Mouse (Mus musculus) Patski (cell line): ENCODE measurements at regions not wholly inside any gene's neighbourhood (a gene's known extent, or its start where the extent isn't known, plus 50 kb on each side); places are given as distances from the start of the nearest gene placed in this dataset.

ENCODE experiments used
- ATAC-seq: fragments of 100-300 bp; one replicate; pipeline ENCODE4 v1.8.0; 2021
- CTCF ChIA-PET: fragments of 350-600 bp; sonication (Branson Sonifier 250); formaldehyde crosslinking; loops from one replicate; lab custom pipeline; 2022; ENCODE audit warnings: inconsistent platforms; lab: Charles Lee
- POLR2A ChIA-PET: fragments of 350-600 bp; sonication (Branson Sonifier 250); formaldehyde crosslinking; loops from one replicate; lab custom pipeline; 2022; ENCODE audit warnings: antibody characterized with exemption, inconsistent platforms; lab: Charles Lee
- DNase-seq: peaks from one replicate; pipeline ENCODE4 v3.0.0-alpha.2; 2011; ENCODE audit warnings: low read depth, low spot score
- H3K27me3 ChIP-seq: fragments of 371-371 bp; one replicate; pipeline ENCODE4 v1.5.1; 2021
- CTCF ChIP-seq: fragments of 100-300 bp; IDR thresholded peaks from one replicate; pipeline ENCODE4 v1.5.1; 2021
- in situ Hi-C: fragments of 300-500 bp; cut with MboI; formaldehyde crosslinking; loops from 3 replicates; pipeline ENCODE4 v1.11.1; 2018; ENCODE audit warnings: low pct_unique_long_range_greater_than_20kb, mixed read lengths

- ATAC-seq (no peak), DNase-seq (no peak)
- in situ Hi-C loops, result no loop called here
- ChIA-PET POLR2A (no interaction called here), CTCF (no interaction called here)
- no peaks in the 10 kb centered on the region for H3K27me3 ChIP-seq
- TF ChIP-seq CTCF, result no peak
Measured at GRCm38 (mm10) chr6:108606231-108606630, 54.2 kb upstream of the Bhlhe40 start.

- ChIA-PET POLR2A (no interaction called here), CTCF (interaction anchor here (1.5 kb wide), 1 partner anchor 14 kb away, joined by 4 read pairs; no protein-coding TSS in a partner anchor)
- no peak for TF ChIP-seq CTCF
- no peak for ATAC-seq
- no peak for DNase-seq
- in situ Hi-C loops, result no loop called here
- no peaks in the 10 kb centered on the region for H3K27me3 ChIP-seq
Measured at GRCm38 (mm10) chr6:108608308-108608707, 52.1 kb upstream of the Bhlhe40 start.
